Mouse (Mus musculus) layer of hippocampus, adult 9-10 months (tissue): ENCODE data around the gene Clmp.
A peak's percentile ranks its signal among the peaks of the same experiment; 100 is the strongest.
"Not testable (repeated sequence)": the region's sequence is repeated elsewhere in the genome, so short reads cannot be mapped to it uniquely, and the experiment has no call there.

Source experiments
- DNase-seq: peaks from one replicate; pipeline ENCODE4 v3.0.0; 2022; ENCODE audit warnings: low spot score

Gene Clmp

DNA sequence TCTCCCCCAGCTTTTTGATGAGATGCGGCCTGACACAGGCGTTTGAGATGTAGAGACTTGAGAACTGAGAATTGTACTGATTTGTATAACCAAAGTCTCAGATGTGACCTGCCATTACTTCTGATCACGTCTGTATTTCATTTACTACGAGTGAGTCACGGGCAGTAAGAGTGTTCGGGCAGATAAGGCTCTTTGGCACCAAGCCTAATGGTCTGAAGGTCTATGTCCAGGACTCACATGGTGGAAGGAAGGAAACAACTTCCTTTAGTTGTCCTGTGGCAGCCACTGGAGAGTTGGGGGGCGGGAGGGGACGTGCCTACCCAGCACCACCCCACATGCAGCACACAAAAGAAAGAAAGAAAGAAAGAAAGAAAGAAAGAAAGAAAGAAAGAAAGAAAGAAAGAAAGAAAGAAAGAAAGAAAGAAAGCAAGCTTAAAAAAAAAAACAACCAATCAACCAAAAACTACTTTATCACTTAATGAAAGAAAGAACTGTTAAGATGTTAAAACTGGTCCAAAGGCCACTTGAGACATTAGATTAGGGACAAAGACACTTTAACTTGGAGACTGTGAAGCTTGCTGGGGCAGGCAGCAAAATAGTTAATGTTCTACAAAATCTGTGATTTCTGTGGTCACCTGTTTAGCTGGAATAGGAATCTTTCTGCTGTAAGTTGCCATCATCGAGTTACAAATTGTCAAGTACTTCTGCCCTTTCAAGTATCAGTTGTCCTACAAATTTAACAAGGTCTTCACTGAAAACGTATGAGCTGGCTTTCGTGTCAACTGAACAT, 90.9 kb downstream of the Clmp start:
- DNase-seq = no peak

DNA sequence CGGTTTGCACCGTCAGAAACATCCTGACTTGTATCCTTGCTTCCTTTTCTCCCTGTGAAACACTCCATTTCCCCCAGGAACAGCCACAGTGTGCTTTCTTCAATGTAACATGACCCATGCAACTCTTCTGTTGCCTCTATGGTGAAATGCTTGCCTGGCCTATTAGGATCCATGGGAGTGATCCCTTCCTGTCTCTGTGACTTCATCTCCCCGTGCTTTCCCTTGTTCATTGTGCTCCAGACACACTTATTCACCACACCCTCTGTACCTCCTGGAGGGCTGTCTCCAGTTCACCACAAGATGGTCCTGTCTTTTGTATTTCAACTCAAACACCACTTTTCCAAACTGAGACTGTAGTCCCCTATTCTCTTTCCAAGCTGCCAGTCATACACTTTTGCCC, 94.3 kb downstream of the Clmp start:
- no peak for DNase-seq

DNA sequence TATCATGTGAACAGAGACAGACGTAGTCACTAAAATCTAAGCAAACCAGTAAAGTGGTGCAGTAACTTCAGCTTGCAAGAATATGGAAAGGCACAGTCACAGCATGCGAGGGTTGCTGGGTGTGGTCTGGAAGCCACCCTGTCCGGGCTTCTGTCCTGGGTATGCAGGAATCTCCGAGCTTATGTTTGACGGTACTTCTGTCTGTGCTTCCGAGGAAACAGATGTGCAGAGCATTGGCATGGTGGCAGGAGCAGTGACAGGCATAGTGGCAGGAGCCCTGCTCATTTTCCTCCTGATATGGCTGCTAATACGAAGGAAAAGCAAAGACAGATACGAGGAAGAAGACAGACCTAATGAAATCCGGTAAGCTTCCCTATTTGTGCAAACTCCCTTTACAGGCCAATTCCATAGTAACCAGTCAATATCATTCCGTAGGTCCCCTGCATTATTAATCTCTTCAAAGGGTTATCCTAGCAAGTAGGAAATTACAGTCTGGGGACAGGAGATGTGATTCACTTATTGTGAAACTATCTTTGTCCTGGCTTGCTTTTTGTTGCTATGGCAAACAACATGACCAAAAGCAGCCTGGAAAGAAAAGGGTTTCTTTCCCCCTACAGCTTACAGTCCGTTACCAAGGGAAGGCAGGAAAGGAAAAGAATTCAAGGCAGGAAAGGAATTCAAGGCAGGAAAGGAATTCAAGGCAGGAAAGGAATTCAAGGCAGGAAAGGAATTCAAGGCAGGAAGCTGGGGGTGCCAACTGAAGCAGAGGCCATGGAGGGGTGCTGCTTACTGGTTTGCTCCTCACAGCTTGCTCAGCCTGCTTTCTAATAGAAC, 95.3 kb downstream of the Clmp start:
- DNase-seq = no peak

DNA sequence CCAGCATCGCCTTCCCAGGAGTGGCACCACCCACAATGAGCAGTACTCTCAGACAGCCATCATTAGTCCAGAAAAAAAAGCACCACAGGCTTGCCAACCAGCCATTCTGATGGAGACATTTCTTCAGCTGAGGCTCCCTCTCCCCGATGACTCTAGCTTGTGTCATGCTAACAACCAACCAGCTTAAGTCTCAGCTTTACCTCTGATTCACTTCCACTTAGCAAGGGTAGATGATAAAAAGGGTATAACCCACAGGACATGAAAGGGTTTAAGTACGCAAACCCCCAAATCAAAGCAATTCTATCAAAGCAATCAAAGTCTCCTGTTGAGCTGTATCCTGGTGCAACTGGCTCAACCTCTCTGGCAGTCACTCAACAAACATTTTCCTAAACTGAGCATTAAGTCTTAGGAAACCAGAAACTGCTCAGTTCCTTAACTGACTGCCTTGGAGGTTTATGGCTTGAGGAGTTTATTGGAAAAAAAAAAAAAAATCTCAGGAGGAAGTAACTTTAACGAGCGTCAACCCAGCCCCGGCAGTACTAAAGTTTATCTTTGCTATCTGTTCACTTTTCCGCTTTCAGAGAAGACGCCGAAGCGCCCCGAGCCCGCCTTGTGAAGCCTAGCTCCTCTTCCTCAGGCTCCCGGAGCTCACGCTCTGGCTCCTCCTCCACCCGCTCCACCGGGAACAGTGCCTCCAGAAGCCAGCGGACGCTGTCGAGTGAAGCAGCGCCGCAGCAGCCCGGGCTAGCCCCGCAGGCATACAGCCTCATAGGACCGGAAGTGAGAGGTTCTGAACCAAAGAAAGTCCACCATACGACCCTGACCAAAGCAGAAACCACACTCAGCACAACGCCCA, 96.2 kb downstream of the Clmp start:
- DNase-seq = no peak

DNA sequence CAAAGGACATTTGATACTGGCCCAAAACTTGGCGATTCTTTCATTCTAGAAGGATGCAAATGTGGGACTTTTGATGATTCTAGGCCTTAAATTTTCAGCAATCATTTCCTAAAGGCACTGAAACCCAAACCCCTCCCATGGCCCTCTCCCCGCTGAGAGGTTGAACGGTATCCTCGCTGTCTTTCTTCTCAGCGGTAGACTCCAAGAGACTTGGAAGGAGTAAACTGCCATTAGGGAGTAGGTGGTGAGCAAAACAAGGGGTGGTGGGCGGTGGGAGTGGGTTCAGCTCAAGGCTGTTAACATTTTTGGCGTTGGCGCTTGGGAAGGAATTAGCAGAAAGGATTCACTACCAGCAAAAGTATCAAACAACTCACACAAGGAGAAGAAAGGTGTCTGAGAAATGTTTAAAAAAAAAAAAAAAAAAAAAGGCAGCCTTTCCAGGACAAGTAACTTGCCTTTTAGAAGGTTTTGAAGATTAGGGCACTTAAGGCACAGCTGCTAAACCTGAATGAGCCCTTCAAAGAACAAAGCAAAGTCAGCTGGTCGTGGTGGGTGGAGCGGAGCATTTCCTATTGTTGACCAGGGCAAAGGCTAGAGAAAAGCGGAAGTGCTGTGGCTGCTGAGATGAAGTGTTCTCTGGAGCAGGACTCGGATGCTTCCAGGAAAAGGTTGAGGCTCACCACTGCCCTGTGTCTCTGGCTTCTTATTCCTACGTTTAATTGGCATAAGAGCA, 98.0 kb downstream of the Clmp start:
- no peak for DNase-seq

DNA sequence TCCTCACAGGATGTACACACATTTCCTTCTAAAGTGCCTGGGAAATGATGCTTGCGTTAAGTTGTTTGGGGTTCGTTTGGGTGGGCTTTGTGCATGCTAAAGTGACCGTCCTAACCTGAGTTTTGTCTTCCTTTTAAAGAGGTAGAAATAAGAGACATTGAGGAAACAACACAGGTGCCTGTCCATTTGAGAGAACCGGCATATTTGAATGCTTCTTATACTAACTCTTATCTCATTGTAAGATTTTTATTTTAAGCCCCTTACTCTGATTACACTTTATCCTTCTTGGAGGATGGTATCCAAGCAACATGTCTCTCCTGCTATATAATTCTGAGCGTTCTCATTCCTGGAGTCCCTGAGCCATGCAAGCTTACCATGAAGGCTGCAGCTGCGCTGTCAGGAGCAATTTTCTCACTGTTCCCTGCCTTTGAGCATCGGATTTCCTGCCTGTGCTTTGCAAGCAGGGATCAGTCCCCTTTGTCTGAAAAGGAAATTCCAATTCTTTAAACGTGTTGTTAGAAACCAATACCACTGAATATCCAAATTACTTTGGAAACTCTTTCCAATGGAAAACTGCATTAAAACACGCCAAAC, 98.7 kb downstream of the Clmp start:
- no peak for DNase-seq

DNA sequence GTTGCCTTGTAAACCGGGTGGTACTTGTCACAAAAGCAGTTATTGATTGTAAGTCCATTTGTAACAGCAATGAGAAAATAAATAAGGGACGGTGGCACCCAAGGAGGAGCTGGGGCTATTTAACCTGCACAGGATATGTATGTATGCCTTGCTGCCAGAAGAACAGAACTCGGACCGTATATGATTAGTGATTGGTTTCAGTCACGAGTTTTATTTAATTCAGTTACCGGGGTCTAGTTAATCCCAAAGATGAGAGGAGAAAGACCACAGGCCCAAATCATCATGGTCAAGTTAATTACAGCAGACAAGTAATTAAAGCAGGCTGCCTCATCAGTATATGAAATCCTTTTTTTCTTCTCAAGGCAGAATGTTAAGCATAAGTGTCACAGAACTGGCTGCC, 99.7 kb downstream of the Clmp start:
- no peak for DNase-seq

DNA sequence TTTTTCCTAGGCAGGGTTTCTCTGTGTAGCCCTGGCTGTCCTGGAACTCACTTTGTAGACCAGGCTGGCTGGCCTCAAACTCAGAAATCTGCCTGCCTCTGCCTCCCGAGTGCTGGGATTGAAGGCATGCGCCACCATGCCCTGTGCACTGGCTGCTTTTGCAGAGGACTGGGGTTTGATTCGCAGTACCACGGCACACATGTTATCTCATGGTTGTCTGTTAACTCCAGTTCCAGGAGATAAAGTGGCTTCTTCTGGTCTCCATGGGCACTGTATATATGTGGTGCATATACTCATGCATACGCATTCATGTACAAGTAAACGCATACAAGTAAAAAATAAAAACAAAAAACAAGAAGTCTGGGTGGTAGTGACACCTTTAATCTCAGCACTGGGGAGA, 101.1 kb downstream of the Clmp start:
- not testable (repeated sequence) for DNase-seq

DNA sequence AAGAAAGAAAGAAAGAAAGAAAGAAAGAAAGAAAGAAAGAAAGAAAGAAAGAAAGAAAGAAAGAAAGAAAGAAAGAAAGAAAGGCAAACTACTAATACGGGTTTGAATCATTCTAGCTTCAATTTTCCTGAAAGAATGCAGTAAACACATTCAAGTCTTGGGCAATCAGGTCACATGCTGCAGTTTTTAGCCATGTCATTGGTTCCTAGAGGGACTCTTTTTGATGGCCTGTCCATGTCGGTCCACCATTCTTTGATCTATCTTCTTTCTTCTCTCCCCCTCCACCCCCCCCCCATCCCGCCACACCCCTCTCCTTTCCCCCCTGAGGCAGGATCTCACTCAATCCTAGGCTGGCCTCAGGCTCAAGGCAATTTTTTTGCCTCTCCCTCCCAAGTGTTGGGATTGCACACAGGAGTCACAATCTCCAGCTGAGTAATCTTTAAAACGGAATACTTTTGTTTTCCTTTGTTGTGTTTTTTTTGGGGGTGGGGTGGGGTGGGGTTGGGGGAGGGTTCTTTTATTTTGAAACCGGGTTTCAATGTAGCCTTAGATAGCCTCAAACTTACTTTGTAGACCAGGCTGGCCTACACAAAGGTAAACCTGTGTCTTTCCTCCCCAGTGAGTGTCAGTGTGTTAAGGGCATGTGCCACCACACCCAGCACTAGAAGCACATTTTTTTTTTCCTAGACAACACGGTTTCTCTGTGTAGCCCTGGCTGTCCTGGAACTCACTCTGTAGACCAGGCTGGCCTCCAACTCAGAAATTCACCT, 106.3 kb downstream of the Clmp start:
- no peak for DNase-seq

DNA sequence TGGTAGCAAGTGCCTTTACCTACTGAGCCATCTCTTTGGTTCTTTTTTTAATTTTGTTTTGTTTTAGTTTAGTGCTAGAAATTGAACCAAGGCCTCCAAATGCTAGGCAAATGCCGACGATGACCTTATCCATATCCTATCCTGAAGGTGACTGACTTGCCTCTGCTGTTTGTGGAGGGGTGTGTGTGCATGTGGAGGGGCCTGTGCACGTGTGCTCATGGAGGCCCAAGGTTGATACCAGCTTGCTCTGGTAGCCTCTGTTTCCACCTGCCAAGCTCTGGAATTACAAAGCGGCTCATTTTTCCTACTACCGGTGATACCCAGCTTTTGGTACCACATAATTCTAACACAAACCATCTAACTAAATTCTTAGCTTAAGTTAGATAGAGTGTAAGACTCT, 107.8 kb downstream of the Clmp start:
- no peak for DNase-seq

DNA sequence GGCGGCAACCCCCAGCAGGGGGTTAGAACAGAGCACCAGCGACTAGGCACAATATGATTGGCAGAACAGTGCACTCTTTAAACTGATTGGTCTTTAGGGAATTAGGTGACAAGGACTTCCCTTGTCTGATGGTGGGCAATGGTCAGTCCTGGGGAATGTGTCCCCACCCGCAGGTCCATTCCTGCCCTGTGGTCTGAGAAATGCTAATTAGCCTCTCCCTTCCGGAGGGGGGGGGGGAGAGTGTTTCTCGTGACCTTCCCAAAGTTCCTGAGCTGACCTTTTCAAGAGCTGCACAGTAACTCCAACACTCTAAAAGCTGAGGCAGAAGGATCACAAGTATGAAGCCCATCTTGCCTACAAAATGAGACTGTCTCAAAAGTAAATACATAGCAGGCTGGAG, 108.5 kb downstream of the Clmp start:
- DNase-seq = no peak

DNA sequence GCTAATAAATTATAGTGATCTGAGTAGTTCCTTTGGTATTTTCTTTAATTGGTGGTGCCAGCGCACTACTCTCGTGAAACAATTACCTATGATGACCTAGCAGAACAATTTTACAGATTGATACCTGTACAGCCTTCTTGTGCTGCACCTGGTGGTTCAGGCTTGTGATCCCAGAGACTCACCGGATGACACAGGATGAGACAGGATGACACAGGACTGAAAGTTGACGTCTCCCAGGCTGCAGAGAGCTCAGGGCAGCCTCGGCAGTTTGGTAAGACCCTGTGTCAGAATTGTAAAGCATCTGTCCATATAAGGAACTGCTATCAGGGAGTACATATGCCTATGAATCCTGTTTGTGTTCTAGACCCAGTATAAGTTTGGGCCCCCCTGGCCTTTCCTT, 109.2 kb downstream of the Clmp start:
- no peak for DNase-seq

DNA sequence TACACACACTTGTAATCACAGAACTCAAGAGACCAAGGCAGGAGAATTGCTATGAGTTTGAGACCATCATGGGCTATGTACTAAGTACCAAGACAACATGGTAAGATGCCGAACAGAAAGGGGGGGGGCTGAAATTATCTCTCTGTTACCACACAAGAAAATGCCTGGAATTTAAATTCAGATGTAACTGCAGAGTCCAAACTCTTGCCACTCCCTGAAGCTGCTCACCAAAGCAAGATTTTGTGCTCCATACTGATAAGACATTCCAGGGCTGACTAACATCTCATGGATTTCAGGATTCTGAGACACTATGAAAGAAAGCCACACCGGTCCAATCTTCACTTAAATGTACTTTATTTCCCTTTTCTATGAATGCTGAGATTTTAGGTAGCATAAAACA, 109.8 kb downstream of the Clmp start:
- no peak for DNase-seq

DNA sequence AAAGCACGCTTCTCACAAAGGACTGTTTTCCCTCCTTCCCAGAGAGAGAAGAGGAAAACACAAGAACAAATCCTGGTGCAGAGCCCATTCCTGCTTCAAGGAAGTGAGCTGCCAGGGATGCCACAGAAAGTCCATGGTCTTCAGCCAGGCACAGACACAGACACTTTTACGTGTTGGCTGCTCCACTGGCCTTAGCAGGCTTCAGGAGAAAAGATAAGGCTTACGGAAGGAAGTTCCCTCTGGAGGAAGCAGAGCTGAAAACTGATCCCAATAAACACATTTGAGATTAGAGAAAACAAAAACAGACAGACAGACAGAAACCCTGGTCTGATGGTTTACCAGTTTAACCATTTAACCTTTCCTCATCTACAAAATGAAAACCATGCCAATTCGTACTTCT, 110.3 kb downstream of the Clmp start:
- no peak for DNase-seq

DNA sequence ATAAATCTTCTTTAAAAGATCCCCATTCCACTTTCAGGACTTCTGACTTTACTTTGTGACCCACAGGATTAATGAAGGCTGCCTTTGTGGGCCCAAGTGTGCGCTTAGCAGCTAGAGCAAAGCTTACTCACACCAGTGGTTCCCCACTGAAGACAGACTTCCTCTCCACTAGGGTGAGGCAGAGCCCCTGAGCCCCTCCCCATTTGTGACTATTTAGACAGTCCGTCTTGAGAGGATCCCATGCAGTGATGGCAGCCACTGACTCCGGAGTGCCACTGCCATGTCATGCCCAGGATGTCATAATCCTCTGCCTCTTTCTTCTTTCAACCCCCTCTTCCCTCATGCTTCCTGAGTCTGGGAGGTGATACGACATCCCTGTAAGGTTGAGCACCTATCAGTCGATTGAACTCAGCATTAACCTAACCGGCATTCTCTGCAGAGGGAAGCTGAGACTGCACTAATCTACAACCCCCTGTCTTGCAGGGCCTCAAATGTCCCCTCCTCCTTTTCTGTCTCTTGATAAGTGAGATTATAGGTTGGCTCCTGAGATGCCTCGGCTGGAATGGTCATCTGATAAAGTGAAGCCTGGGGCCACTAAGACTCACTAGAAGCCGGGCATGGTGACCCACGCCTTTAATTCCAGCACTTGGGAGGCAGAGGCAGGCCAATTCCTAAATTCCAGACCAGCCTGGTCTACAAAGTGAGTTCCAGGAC, 112.6 kb downstream of the Clmp start:
- DNase-seq = no peak

DNA sequence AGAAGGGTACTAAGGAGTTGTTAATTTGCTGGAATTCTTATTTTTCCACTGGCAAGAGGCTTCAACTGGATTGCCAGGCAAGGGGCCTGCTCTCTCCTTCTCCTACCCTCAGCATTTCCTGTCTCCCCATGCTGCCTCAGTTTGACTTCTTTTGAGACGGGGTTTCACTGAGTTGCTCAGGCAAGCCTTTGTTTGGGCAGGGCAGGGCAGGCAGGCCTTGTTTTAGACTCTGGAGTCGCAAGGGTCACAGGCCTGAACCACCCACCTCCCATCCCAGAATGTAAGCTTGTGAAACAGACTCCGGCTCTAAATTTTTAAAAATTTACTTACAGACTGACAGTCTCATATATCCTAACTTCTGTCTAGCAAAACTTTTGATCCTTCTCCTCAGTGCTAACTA, 113.3 kb downstream of the Clmp start:
- DNase-seq = no peak

DNA sequence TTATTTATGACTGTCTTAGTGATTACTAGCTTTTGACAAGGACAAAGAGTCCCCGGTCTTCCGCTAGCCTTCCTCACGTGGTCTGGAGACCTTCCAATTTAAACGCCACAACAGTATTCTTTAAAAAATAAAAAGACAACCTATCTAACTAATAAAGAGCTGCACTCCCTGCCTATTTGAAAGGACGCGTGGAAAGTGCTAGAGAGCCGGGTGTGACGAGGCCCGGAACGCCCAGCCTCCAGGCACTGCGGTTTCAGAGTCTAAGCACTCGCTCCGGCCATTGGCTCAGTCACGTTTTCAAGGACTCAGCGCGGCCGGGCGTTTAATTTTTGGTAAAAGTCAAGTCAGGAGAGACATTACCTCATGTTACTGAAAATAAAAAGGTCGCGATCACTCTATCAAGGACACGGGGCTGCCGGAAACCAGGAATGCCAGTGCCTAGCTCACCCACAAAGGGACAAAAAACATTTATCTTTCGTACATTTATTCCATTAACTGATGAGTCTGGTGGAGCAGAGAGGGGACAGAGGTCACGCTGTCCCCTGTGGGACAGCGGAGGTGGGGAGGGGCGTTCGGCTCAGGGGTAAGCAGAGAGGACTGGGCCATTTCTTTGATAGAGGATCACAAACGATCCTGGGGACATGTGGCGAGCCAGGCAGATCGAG, 114.2 kb downstream of the Clmp start:
- no peak for DNase-seq

DNA sequence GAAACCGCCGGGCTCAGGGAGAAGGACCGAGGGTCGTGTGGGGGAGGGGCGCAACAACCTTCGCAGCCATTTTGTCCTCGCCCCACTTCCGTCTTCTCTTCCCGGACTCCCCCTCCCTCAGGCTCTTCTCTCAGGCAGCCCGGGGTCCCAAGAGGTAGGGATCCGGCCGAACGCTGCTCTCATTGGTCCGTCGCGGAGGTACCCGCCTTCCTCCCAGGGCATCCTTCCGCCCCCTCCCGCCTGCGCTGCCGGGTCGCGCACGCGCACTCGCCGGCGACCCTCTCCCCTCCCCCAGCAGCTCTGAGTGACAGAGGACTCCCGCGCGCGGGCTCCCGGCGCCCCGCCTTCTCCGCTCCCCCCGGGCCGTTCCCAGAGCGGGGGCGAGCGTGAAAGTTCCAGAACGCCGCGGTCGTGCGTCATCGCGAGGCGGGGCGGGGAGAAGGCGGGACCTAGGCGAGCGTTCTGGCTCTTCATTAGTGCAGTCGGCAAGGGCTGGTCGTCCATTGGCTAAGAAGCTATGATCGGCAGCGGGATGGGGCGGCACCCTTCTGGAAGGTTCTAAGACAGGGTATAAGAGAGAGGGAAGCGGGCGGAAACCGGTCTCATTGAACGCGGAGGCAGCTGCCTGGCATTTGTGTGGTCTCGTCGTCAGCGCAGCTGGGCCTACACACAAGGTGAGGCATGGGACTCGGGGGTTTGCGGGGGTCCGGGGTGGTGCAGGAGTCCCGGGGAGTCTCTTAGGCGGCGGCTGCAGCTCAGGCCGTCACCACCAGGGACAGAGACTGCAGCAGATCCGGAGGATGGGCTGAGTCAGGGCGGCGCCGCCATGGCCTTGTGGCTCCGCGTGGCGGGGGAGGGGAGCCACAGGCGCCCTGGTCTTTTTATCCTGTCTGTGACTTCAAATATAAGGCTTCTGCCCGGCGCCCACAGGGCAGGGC, 115.2 kb downstream of the Clmp start, which contains the start of gene Hspa8:
TSS of gene Hspa8 (plus strand) at position 310 of the 938 bp plus-strand sequence.
- DNase-seq = peak; percentile 98
